Mouse (Mus musculus) stomach, embryonic 14.5 days (tissue): ENCODE results near the gene Myo9b. TPM values are rescaled to one million over a fixed set of nuclear protein-coding genes. Genes with fewer than 3 reads are reported as not detected.
A peak's percentile ranks its signal among the peaks of the same experiment; 100 is the strongest.
"Not testable (repeated sequence)": the region's sequence is repeated elsewhere in the genome, so short reads cannot be mapped to it uniquely, and the experiment has no call there.

Experiments used
- ATAC-seq: fragments of 200-750 bp; cut with Nextera tagmentation; 2 replicates; pipeline ENCODE4 v1.8.0; 2017; ENCODE audit warnings: low read depth, moderate TSS enrichment; ENCODE audit not compliant: insufficient number of reproducible peaks, insufficient read depth, low FRiP score
- H3K27ac ChIP-seq: fragments of 300-500 bp; sonication (generic); 2 replicates; pipeline ENCODE4 v1.5.1; 2014; ENCODE audit warnings: mild to moderate bottlenecking, low read length, moderate library complexity, mixed read lengths
- H3K27me3 ChIP-seq: fragments of 300-500 bp; sonication (generic); 2 replicates; pipeline ENCODE4 v1.6.1; 2014; ENCODE audit warnings: low read length, control low read depth, mixed read lengths; ENCODE audit not compliant: control insufficient read depth, insufficient read depth
- H3K36me3 ChIP-seq: fragments of 300-500 bp; sonication (generic); 2 replicates; pipeline ENCODE4 v1.6.1; 2014; ENCODE audit warnings: mild to moderate bottlenecking, control low read depth, low read length, moderate library complexity, mixed read lengths; ENCODE audit not compliant: control insufficient read depth, insufficient read depth
- H3K4me1 ChIP-seq: fragments of 300-500 bp; sonication (generic); 2 replicates; pipeline ENCODE4 v1.6.1; 2014; ENCODE audit warnings: low read length, control low read depth, mixed read lengths; ENCODE audit not compliant: control insufficient read depth, insufficient read depth
- H3K4me2 ChIP-seq: fragments of 300-500 bp; sonication (generic); replicated peaks from 2 replicates; pipeline ENCODE4 v1.6.1; 2014; ENCODE audit warnings: low read depth, low read length, control low read depth
- H3K4me3 ChIP-seq: fragments of 300-500 bp; sonication (generic); 2 replicates; pipeline ENCODE4 v1.5.1; 2014; ENCODE audit warnings: low read depth, low read length, control low read depth
- H3K9ac ChIP-seq: fragments of 300-500 bp; sonication (generic); replicated peaks from 2 replicates; pipeline ENCODE4 v1.6.1; 2014; ENCODE audit warnings: low read depth, mild to moderate bottlenecking, control low read depth, low read length, moderate library complexity, mixed read lengths
- H3K9me3 ChIP-seq: fragments of 300-500 bp; sonication (generic); 2 replicates; pipeline ENCODE4 v1.6.1; 2016; ENCODE audit warnings: low read depth, low read length, control low read depth; ENCODE audit not compliant: control insufficient read depth
- WGBS: fragments of 180-500 bp; shearing (Covaris S2); extraction: QIAGEN DNeasy Blood & Tissue Kit; methylation state at CpG from one replicate; pipeline ENCODE4 v1.1.7; 2014; 5-methylcytosine and 5-hydroxymethylcytosine counted together
- polyA plus RNA-seq: library from polyadenylated mRNA; unstranded; fragments of >200 nt; fragmentation: Nextera tagmentation; extraction: Ambion mirVana; gene quantifications from 2 replicates; pipeline ENCODE4 v1.2.1, GENCODE M21; 2014

Myo9b gene
- polyA plus RNA-seq, 1 experiment from 2014 or later: 22.5 TPM

DNA sequence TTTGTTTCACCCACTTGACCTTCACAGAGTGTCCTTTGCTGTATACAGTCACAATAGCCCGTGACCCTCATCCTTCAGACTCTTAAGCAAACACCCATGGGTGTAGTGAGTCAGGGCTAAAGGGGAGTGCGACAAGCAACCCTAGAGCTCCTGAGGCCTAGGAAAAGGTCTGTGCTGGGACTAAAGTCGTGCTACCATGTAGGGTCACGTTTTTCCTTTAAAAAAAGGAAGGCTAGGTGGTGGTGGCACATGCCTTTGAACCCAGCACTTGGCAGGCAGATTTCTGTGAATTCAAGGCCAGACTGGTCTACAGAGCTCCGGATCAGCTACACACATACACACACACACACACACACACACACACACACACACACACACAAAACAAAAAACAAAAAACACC, 884 bp upstream of the Myo9b start:
- Histone ChIP-seq H3K27ac (peak overlapping the region; percentile 81), H3K4me2 (peak overlapping the region; percentile 55), H3K27me3 (no peaks in the 10 kb centered on the region), H3K4me3 (peak overlapping the region; percentile 73), H3K4me1 (peaks cover 10% of the 10 kb centered on the region), H3K9me3 (no peaks in the 10 kb centered on the region), H3K36me3 (no peaks in the 10 kb centered on the region), H3K9ac (peak overlapping the region; percentile 56; the same call in 1 of the 2 replicates)
- 16% methylated on average over 5 of the region's 5 CpGs for WGBS
- no peak for ATAC-seq

DNA sequence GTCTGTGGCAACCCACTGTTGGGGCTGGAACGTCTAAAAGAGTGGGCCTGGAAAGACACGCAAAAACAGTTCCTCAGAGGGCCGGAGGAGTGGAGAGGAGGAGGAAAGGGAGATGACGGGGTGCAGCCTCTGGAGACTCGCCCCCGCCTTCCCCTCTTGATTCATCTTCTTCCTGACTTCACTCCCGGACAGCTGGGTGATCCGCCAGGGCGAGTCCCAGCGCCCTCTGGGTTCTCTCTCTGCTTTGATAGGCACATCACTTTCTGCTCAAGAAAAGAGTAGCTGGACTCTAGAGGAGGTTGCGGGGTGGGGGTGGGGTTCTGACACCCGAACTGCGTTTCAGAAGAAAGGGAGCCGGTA, 617 bp downstream of the Myo9b start:
- peak overlapping the region; percentile 60 for H3K9ac ChIP-seq
- H3K9me3 ChIP-seq: no peaks in the 10 kb centered on the region
- H3K4me3 ChIP-seq: peak overlapping the region; percentile 73
- no peaks in the 10 kb centered on the region for H3K27me3 ChIP-seq
- peaks cover 10% of the 10 kb centered on the region for H3K4me1 ChIP-seq
- H3K4me2 ChIP-seq: peak overlapping the region; percentile 63
- WGBS: 0% methylated on average over 12 of the region's 14 CpGs
- peak overlapping the region; percentile 74; the same call in 1 of the 2 replicates for H3K27ac ChIP-seq
- H3K36me3 ChIP-seq: no peaks in the 10 kb centered on the region
- no peak for ATAC-seq

DNA sequence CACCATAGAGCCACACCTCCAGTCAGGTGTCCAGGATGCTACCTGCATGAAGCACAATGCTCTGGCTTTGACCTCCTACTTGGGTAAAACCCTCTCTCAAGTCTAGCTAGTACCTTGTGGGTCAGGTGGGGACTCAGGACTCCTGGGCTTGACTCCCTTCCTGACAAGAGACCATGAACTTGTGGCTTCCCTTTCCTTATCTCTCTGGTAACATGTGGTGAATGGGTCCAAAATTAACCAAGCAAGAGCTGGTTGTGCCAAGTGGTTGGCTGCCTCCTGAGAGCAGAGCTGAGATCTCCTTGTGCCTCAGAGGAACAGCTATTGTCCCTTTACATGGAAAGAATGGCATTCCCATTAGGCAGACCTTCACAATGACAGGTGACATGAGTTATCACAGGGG, 2.0 kb downstream of the Myo9b start:
- no peaks in the 10 kb centered on the region for H3K9me3 ChIP-seq
- H3K27ac ChIP-seq: no peak overlapping the region
- H3K36me3 ChIP-seq: no peaks in the 10 kb centered on the region
- H3K4me1 ChIP-seq: peaks cover 10% of the 10 kb centered on the region
- H3K27me3 ChIP-seq: no peaks in the 10 kb centered on the region
- no peak overlapping the region for H3K9ac ChIP-seq
- ATAC-seq: no peak
- H3K4me3 ChIP-seq: no peak overlapping the region
- H3K4me2 ChIP-seq: no peak overlapping the region

DNA sequence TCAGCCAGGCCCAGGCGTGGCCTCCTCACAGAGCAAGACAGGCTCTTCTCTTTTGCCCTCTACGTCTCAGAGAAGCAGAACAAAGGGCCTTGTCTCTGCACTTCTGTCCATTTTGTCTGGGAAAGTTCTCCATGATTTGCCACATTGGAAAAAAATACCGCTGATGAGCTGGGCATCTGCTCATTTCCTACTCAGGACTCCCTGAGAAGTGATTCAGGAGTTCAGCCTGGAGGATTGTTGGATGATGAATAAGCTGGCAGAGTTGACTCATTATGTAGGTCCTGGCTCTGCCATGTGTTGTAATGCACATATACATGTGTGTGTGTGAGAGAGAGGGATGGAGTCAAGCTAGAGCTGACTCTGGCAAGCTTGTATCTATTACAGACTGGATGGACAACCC, 3.7 kb downstream of the Myo9b start:
- Histone ChIP-seq H3K4me3 (no peak overlapping the region), H3K27me3 (no peaks in the 10 kb centered on the region), H3K27ac (no peak overlapping the region), H3K36me3 (no peaks in the 10 kb centered on the region), H3K4me2 (no peak overlapping the region), H3K9ac (no peak overlapping the region), H3K4me1 (peaks cover 10% of the 10 kb centered on the region), H3K9me3 (no peaks in the 10 kb centered on the region)
- WGBS: 83% methylated on average over 3 of the region's 3 CpGs
- ATAC-seq: no peak

DNA sequence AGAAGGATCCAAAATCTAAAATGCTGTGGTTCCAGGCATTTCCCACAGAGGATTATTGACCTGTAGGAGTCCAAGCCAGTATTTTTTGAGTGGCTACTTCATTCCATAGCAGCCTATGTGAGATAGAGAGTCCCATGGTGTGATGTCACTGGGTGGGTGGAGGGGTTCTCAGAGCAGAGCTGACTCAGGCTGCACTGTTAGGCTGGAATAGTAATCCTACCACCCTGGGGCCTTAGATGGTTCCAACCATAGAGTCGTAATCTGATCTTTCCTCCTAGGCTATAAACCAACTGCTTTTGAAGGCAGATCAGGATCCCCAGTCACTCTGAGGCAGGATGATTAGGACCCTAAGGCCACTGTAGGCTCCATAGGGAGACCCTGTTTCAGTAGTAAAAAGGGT, 6.9 kb downstream of the Myo9b start:
- WGBS: 81% methylated on average over 1 of the region's 1 CpGs
- H3K9ac ChIP-seq, H3K4me3 ChIP-seq, H3K36me3 ChIP-seq, H3K4me1 ChIP-seq, H3K4me2 ChIP-seq, ATAC-seq, H3K27ac ChIP-seq, H3K9me3 ChIP-seq, H3K27me3 ChIP-seq: not testable (repeated sequence)

DNA sequence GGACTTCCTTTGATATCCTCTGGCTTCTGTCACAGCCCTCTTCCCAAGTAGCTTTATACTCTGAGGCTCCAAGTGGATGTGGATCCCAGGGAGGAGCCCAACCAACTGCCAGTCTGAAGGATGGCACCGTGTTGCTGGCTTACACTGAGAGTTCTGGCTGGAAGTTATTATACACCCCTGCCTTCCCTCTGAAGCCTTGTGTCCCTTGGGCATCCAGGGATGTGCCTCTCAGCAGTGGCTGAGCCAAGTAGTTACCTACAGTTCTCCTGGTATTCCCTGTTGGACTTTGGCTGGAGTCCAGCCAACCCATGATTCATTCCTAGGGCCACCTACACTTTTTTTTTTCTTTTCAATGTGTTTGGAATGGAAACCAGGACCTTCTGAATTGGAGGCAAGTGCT, 9.2 kb downstream of the Myo9b start:
- H3K27me3 ChIP-seq, ATAC-seq, H3K27ac ChIP-seq, H3K4me1 ChIP-seq, H3K9ac ChIP-seq, H3K36me3 ChIP-seq, H3K4me2 ChIP-seq, H3K4me3 ChIP-seq, H3K9me3 ChIP-seq: not testable (repeated sequence)
- WGBS: 81% methylated on average over 1 of the region's 1 CpGs

DNA sequence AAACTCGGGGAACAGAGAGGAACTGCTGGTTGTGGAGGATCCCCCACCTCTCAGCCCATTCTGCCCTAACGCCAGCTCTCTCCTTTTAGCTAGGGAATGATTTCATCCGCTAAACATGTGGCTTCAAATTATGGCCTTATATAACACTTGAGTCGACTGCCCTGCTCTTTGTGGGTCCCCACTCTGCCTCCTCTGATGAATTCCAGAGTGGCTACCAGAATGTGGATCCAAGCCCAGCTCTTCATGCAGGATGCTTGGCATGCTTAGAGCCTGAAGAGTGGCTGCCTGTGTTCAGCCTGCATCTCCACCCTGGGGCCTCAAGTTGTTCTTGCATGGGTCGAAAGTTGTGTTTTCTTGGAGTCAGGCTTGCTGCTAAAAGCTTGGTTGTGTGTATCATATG, 10.1 kb downstream of the Myo9b start:
- H3K36me3 ChIP-seq: no peaks in the 10 kb centered on the region
- no peaks in the 10 kb centered on the region for H3K27me3 ChIP-seq
- H3K27ac ChIP-seq: no peak overlapping the region
- no peaks in the 10 kb centered on the region for H3K9me3 ChIP-seq
- H3K4me3 ChIP-seq: no peak overlapping the region
- no peak for ATAC-seq
- H3K4me2 ChIP-seq: no peak overlapping the region
- no peak overlapping the region for H3K9ac ChIP-seq
- 61% methylated on average over 5 of the region's 5 CpGs for WGBS
- no peaks in the 10 kb centered on the region for H3K4me1 ChIP-seq

DNA sequence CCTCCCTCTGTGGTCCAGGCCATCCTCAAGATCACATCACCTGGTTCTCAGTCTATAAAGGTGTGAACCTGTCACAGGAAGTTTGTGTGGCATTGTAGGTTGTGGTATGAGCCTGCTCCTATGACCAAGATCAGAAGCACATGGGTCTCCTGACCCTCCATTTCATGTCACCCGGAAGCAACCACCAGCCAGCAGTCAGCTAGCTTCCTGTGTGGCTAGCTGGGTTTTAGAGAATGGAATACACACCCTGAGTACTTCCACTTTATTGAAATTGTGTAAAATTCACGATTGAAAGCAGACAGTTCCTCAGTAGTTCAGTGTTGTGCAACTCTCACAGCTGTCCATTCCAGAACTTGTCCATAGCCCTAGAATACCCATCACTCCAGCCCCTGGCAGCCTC, 13.7 kb downstream of the Myo9b start:
- not testable (repeated sequence) for H3K27ac ChIP-seq, H3K27me3 ChIP-seq, H3K9ac ChIP-seq, H3K4me2 ChIP-seq, H3K4me1 ChIP-seq, H3K9me3 ChIP-seq, H3K4me3 ChIP-seq, ATAC-seq
- peaks cover 12% of the 10 kb centered on the region for H3K36me3 ChIP-seq
- WGBS: 85% methylated on average over 2 of the region's 2 CpGs

DNA sequence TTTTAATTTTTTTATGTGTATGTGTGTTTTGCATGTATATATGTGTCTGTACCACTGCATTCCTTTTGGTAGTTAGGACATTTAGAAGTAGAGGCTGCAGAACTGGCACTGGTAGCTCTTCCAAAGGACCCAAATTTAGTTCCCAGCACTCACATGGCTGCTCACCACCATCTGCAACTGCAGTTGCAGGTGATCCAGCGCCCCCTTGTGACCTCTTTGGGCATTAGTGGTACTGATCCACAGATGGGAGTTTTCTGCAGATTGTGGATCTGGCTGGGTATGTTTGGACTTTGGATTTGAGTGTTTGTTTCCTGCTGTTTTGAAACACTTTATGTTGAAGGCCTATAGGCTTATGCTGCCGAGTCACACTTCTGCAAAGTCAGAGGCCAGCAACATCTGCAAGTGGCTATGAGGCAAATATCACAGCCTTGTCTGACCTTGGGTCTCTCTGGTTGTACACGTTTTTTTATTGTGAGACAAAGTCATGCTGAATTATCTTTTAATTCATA, 16.0 kb downstream of the Myo9b start:
- Histone ChIP-seq H3K9me3 (no peaks in the 10 kb centered on the region), H3K4me3 (no peak overlapping the region), H3K27ac (no peak overlapping the region), H3K4me2 (no peak overlapping the region), H3K9ac (no peak overlapping the region), H3K4me1 (no peaks in the 10 kb centered on the region), H3K27me3 (no peaks in the 10 kb centered on the region), H3K36me3 (peaks cover 13% of the 10 kb centered on the region)
- WGBS: 49% methylated on average over 3 of the region's 3 CpGs
- ATAC-seq: no peak
